Mouse (Mus musculus) erythroblast, embryonic 14.5 days (primary cell): ENCODE measurements around the gene Amph.

Experiments used
- GATA1 ChIP-seq: IDR thresholded peaks from 2 replicates; pipeline ENCODE4 v1.6.1; 2012; ENCODE audit warnings: low read length, inconsistent platforms, mixed read lengths
- TAL1 ChIP-seq: IDR thresholded peaks from 3 replicates; pipeline ENCODE4 v1.6.1; 2012; ENCODE audit warnings: low read length, inconsistent platforms, mixed read lengths

- TF ChIP-seq GATA1 (no peak), TAL1 (no peak)
Measured at GRCm38 (mm10) chr13:19054504-19054903, 106.5 kb downstream of the Amph start.
